14 mouse cellular contexts compared by ENCODE assay signal in genomic region chr15:43940424-43940823, GRCm38 (mm10).
DNase-seq lines count a peak whose midpoint lies in the region; ATAC-seq and TF ChIP-seq lines count a peak whose summit lies in the region.
"Had no signal": no experiment of that assay in that cellular context is flagged by ENCODE, and none has a peak within 500 bp of the region (broad histone marks: within the 10 kb centered on the region; RNA-seq: fewer than 3 reads in every experiment).

No protein-coding gene starts in this region.

- no peaks in the 10 kb centered on the region for H3K36me3 ChIP-seq in hindbrain, embryonic 16.5 days (ENCODE audit: control insufficient read depth, insufficient read depth, low read length)
- H3K36me3 ChIP-seq in intestine, postnatal 0 days (ENCODE audit: control insufficient read depth, insufficient read depth): no peaks in the 10 kb centered on the region
- no peaks in the 10 kb centered on the region for H3K36me3 ChIP-seq in kidney, embryonic 14.5 days (ENCODE audit: control insufficient read depth, insufficient read depth, low read length)
- H3K36me3 ChIP-seq in heart, embryonic 12.5 days: no peaks in the 10 kb centered on the region
- H3K36me3 ChIP-seq: limb, embryonic 12.5 days; neural tube, embryonic 12.5 days had no signal

- H3K4me1 ChIP-seq in hindbrain, embryonic 16.5 days (ENCODE audit: control insufficient read depth, insufficient read depth, low read depth, low read length): peaks cover 4% of the 10 kb centered on the region
- H3K4me1 ChIP-seq in intestine, postnatal 0 days (replicated peaks; ENCODE audit: control insufficient read depth, insufficient read depth, low read length): no peaks in the 10 kb centered on the region
- H3K4me1 ChIP-seq in kidney, embryonic 14.5 days (ENCODE audit: control insufficient read depth, insufficient read depth, low read length): no peaks in the 10 kb centered on the region
- no peaks in the 10 kb centered on the region for H3K4me1 ChIP-seq in heart, embryonic 12.5 days (replicated peaks)
- H3K4me1 ChIP-seq: limb, embryonic 12.5 days; neural tube, embryonic 12.5 days had no signal

- H3K27ac ChIP-seq in layer of hippocampus, adult 2 months: peak overlapping the region; percentile 66
- H3K27ac ChIP-seq in hindbrain, embryonic 16.5 days (ENCODE audit: low read depth, low read length): peak overlapping the region; percentile 24; the same call in 1 of the 2 replicates
- H3K27ac ChIP-seq in intestine, postnatal 0 days (ENCODE audit: low read depth, low read length): no peak overlapping the region
- no peak overlapping the region for H3K27ac ChIP-seq in kidney, embryonic 14.5 days (ENCODE audit: low read depth, low read length)
- H3K27ac ChIP-seq in heart, embryonic 12.5 days (ENCODE audit: poor library complexity, severe bottlenecking): no peak overlapping the region
- H3K27ac ChIP-seq: limb, embryonic 12.5 days; neural tube, embryonic 12.5 days had no signal

- 41% methylated on average over 2 of the region's 2 CpGs for WGBS in hindbrain, embryonic 16.5 days
- 65% methylated on average over 2 of the region's 2 CpGs for WGBS in intestine, postnatal 0 days
- 52% methylated on average over 2 of the region's 2 CpGs for WGBS in kidney, embryonic 14.5 days
- WGBS in heart, embryonic 12.5 days: 62% methylated on average over 2 of the region's 2 CpGs

- H3K4me2 ChIP-seq in hindbrain, embryonic 16.5 days (ENCODE audit: low read length): no peak overlapping the region
- H3K4me2 ChIP-seq in intestine, postnatal 0 days (replicated peaks; ENCODE audit: low read depth): no peak overlapping the region
- H3K4me2 ChIP-seq in kidney, embryonic 14.5 days (replicated peaks; ENCODE audit: low read depth, low read length): no peak overlapping the region
- no peak overlapping the region for H3K4me2 ChIP-seq in heart, embryonic 12.5 days
- H3K4me2 ChIP-seq: limb, embryonic 12.5 days; neural tube, embryonic 12.5 days had no signal

- no peaks in the 10 kb centered on the region for H3K9me3 ChIP-seq in hindbrain, embryonic 16.5 days (ENCODE audit: control insufficient read depth, low read length)
- H3K9me3 ChIP-seq in intestine, postnatal 0 days (ENCODE audit: control insufficient read depth): no peaks in the 10 kb centered on the region
- H3K9me3 ChIP-seq in kidney, embryonic 14.5 days (ENCODE audit: control insufficient read depth, low read length): no peaks in the 10 kb centered on the region
- no peaks in the 10 kb centered on the region for H3K9me3 ChIP-seq in heart, embryonic 12.5 days (replicated peaks)
- H3K9me3 ChIP-seq: limb, embryonic 12.5 days; neural tube, embryonic 12.5 days had no signal

- peak in 1 of 2 experiments; percentile 18 for DNase-seq in layer of hippocampus, adult 2 months (ENCODE audit: low spot score in 2 of 2)
- no peak for DNase-seq in layer of hippocampus, postnatal 36 days
- DNase-seq in Muller cell, postnatal 12 days (ENCODE audit: inconsistent ontology term): peak; percentile 27
- peak; percentile 46 for DNase-seq in brain, adult 2 months (ENCODE audit: low read depth, low spot score)
- DNase-seq: adrenal gland, adult 2 months; kidney, adult 8-10 months; lung, adult 18-20 months; right cerebral cortex, postnatal 25 days had no signal

- H3K9ac ChIP-seq in hindbrain, embryonic 16.5 days (ENCODE audit: low read depth, low read length): no peak overlapping the region
- H3K9ac ChIP-seq in intestine, postnatal 0 days (ENCODE audit: low read depth, low read length): no peak overlapping the region
- H3K9ac ChIP-seq in kidney, embryonic 14.5 days (ENCODE audit: low read depth, low read length): no peak overlapping the region
- H3K9ac ChIP-seq in heart, embryonic 12.5 days: no peak overlapping the region
- H3K9ac ChIP-seq: limb, embryonic 12.5 days; neural tube, embryonic 12.5 days had no signal

- no peaks in the 10 kb centered on the region; the same call in 1 of the 2 replicates for H3K27me3 ChIP-seq in hindbrain, embryonic 16.5 days (replicated peaks; ENCODE audit: control insufficient read depth, insufficient read depth, low read length)
- no peaks in the 10 kb centered on the region for H3K27me3 ChIP-seq in intestine, postnatal 0 days (replicated peaks; ENCODE audit: control insufficient read depth, insufficient read depth, low read length)
- H3K27me3 ChIP-seq in kidney, embryonic 14.5 days (ENCODE audit: control insufficient read depth, insufficient read depth, low read length): no peaks in the 10 kb centered on the region
- H3K27me3 ChIP-seq in heart, embryonic 12.5 days (replicated peaks): no peaks in the 10 kb centered on the region
- H3K27me3 ChIP-seq: limb, embryonic 12.5 days; neural tube, embryonic 12.5 days had no signal

- H3K4me3 ChIP-seq in layer of hippocampus, adult 2 months: no peak overlapping the region
- H3K4me3 ChIP-seq in hindbrain, embryonic 16.5 days (ENCODE audit: low read length): no peak overlapping the region
- H3K4me3 ChIP-seq in intestine, postnatal 0 days (ENCODE audit: low read depth, low read length): no peak overlapping the region
- H3K4me3 ChIP-seq in kidney, embryonic 14.5 days (ENCODE audit: low read length): no peak overlapping the region
- no peak overlapping the region for H3K4me3 ChIP-seq in heart, embryonic 12.5 days
- H3K4me3 ChIP-seq: limb, embryonic 12.5 days; neural tube, embryonic 12.5 days had no signal

- peak; percentile 64 for ATAC-seq in hindbrain, embryonic 16.5 days
- no peak for ATAC-seq in intestine, postnatal 0 days
- no peak for ATAC-seq in kidney, embryonic 14.5 days (ENCODE audit: low FRiP score, low TSS enrichment)
- no peak for ATAC-seq in heart, embryonic 12.5 days (ENCODE audit: insufficient number of reproducible peaks, low FRiP score)

- no peak for TF ChIP-seq CTCF in layer of hippocampus, adult 2 months (conservative IDR thresholded peaks at IDR 0.05)
- TF ChIP-seq CTCF in intestine, postnatal 0 days (IDR thresholded peaks at IDR 0.05; ENCODE audit: low read depth): no peak

Comparison
In these comparisons a context has a peak if more than half of its experiments do, and no peak if none do; other contexts are left out.
1. DNase-seq: peak in Muller cell, postnatal 12 days (single experiment) and brain, adult 2 months (single experiment); none in layer of hippocampus, postnatal 36 days (0 of 2).
2. H3K27ac ChIP-seq: peak in layer of hippocampus, adult 2 months (single experiment) and hindbrain, embryonic 16.5 days (single experiment); none in intestine, postnatal 0 days (single experiment), kidney, embryonic 14.5 days (single experiment) and heart, embryonic 12.5 days (single experiment).